Mouse (Mus musculus) bone marrow macrophage, adult 2 months (primary cell): ENCODE measurements around the gene Erc2. TPM values are rescaled to one million over a fixed set of nuclear protein-coding genes. Genes with fewer than 3 reads are reported as not detected.

ENCODE experiments used
- H3K27ac ChIP-seq: 2 replicates; pipeline ENCODE4 v1.5.1; 2012; ENCODE audit warnings: low read depth, low read length; ENCODE audit not compliant: insufficient read depth
- H3K4me1 ChIP-seq: 2 replicates; pipeline ENCODE4 v1.6.1; 2012; ENCODE audit warnings: low read length; ENCODE audit not compliant: control insufficient read depth, insufficient read depth
- H3K4me3 ChIP-seq: 2 replicates; pipeline ENCODE4 v1.5.1; 2012; ENCODE audit warnings: mild to moderate bottlenecking, low read length, moderate library complexity; ENCODE audit not compliant: insufficient read depth
- CTCF ChIP-seq: IDR thresholded peaks from 2 replicates; pipeline ENCODE4 v1.5.1; 2012; ENCODE audit warnings: low read depth, mild to moderate bottlenecking, low read length, moderate library complexity
- POLR2A ChIP-seq: IDR thresholded peaks from 2 replicates; pipeline ENCODE4 v1.6.1; 2012; ENCODE audit warnings: mild to moderate bottlenecking, low read depth, low read length, borderline replicate concordance
- polyA plus RNA-seq: library from polyadenylated mRNA; stranded (reverse); fragments of >200 nt; gene quantifications from 2 replicates; pipeline ENCODE4 v1.2.4, GENCODE M21; 2012; ENCODE audit not compliant: missing spikeins, insufficient read depth, insufficient read length

Erc2 gene
- polyA plus RNA-seq, 1 experiment: not detected

DNA sequence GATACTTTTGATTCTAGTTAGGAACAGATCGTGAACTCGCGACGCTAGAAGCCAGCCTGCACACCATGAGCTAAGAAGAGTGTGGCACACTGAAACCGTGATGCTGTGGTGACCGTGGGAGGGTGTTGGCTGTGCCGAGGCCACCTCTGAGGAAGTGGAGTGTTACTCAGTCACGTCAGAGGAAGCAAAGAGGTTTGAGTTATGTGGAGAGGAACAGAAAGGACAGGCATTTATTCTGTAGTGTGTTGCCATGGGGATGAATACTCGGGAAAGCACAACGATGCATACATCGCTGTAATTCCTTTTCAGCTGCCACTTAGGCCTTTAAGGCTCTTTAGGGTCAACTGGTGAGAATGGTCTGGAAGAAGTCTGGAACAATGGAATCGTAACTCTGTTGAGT lies 445.8 kb downstream of the Erc2 start:
- Histone ChIP-seq H3K4me3 (no peak overlapping the region), H3K4me1 (no peaks in the 10 kb centered on the region), H3K27ac (no peak overlapping the region)
- TF ChIP-seq POLR2A: no peak
- no peak for TF ChIP-seq CTCF

DNA sequence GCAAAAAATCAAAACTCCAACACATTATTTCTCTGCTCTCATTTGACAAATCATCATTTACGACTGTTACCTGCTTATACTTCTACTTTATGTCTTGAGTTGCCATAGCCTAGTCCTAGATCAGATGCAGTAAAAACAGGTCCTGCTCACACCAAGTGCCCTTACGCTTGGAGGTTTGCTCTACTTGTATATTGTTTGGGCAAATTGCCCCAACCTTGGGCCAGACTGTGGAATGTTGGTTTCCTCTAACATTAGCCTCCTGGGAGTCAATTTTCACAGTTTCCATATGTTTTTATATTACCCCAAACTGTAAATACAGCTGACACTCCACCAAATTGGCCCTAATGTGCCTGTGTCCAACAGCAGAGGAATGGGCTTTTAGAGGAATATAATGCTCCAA lies 447.6 kb downstream of the Erc2 start:
- TF ChIP-seq CTCF (no peak), POLR2A (no peak)

DNA sequence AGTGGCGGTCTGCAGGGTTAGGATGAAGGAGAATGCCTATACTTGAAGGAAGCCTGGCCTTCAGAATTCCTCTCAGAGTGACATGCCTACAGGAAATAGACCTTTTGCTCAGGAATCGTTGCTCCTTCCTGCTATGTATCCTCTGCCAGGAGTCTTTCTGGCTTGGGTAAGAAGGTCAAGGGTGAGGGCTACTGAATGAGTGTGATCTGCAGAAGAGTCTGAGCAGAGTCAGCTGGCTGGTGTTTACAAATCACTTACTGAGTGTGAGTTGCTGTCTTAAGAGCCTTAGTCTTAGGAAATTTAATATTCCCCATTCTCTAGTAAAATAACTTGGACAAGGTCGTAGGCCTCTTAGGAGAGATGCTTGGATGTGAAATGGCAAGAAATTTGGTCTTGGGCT lies 450.3 kb downstream of the Erc2 start:
- H3K4me1 ChIP-seq: no peaks in the 10 kb centered on the region
- no peak overlapping the region for H3K4me3 ChIP-seq
- TF ChIP-seq CTCF (no peak), POLR2A (no peak)
- H3K27ac ChIP-seq: no peak overlapping the region

More for the DNA sequence above, 447.6 kb downstream of the Erc2 start:
- H3K27ac ChIP-seq: no peak overlapping the region
- H3K4me1 ChIP-seq: no peaks in the 10 kb centered on the region
- H3K4me3 ChIP-seq: no peak overlapping the region

DNA sequence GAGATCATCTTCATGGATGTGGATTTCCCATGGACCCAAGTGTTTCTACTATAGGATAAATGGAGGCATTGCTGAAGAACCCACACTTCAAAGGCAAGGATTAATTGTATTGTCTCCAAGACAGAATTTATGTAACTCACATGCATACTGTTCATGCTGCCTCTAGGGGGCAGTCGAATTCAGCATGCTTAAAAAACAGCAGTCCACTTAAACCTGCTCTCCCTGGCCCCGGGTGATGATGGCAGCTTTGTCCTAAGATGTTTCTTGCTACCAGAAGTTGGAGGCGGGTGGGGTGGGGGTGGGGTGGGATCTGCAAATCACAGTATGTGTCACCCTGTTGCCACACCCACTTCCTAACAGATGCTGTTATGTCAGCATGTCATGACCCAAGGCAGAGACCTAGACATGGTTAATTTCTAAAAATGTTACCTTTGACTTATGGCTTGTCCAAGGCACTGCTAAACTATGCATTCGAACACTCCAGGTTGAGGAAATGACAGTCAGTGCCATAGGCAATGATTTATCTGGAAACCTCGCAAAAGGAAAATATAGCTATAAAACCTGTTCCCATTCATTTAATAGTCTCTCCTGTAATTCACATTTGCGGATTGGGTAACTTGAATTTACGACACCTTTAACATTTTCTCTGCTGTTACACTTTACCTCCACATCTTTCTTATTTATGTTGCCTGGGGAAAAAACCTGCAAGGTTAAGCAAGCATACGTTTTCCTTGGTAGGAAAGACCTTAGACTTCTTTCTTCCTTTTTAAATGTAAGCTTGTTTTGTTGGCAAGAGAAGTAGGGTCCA lies 467.6 kb downstream of the Erc2 start:
- TF ChIP-seq CTCF (no peak), POLR2A (no peak)
- Histone ChIP-seq H3K27ac (no peak overlapping the region), H3K4me1 (no peaks in the 10 kb centered on the region), H3K4me3 (no peak overlapping the region)

DNA sequence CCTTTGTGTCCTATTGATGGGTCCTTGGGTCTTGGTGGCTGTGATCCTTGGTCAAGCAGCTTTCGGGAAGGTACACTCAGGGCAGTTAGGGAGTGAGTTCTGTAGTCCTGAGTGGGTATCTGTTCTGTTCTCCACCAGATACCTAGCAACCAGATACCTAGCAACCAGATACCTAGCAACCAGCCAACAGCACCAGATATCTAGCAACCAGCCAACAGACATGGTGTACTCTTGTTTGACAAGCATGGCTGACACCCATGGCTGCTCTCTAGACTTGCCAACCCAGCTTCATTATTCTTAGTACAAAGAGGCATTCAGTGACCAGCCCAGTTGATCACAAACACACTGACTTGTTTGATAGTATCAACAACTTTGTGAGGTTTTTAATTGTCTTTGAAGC lies 469.1 kb downstream of the Erc2 start:
- Histone ChIP-seq H3K4me1 (no peaks in the 10 kb centered on the region), H3K27ac (no peak overlapping the region), H3K4me3 (no peak overlapping the region)
- no peak for TF ChIP-seq CTCF
- no peak for TF ChIP-seq POLR2A

DNA sequence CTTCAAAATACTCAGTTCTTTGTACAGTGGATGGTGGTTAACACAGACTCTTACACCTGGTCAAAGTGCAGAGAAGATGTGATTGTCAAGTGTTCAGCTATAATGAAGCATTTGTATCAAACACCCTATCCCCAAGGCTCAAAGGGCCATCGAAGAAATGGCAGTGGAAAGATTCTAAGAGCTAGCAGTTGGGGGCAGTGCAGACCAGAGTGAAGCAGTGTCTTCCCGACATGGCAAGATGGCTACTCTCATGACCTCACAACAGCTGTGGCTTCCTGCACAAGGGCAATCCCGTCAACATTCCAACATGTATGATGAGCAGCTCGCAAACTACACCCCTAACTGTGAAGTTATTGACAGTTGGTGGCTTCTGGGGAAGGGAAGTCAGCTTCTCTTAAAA lies 471.0 kb downstream of the Erc2 start:
- Histone ChIP-seq H3K4me1 (no peaks in the 10 kb centered on the region), H3K4me3 (no peak overlapping the region), H3K27ac (no peak overlapping the region)

DNA sequence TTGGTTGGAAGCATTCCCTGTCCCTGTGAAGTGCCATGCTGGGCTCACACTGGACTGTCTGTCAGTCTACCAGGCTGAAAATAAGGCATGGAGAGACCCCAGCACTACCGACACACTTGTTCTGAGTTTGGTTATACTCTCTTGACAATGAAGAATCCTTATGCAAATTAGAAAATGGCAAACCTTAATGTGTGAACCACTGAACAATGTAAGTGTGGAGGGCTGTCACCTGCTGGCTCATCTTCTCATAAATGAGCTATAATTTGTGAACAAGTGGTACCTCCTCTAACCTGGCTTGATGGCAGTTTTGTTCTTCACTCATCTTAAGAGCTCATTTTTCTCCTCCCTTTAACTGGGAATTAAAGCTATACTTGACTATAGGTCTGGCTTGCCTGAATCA lies 471.7 kb downstream of the Erc2 start:
- H3K27ac ChIP-seq: no peak overlapping the region
- H3K4me3 ChIP-seq: no peak overlapping the region
- H3K4me1 ChIP-seq: no peaks in the 10 kb centered on the region
- TF ChIP-seq POLR2A: no peak
- TF ChIP-seq CTCF: no peak

More for the DNA sequence above, 471.0 kb downstream of the Erc2 start:
- TF ChIP-seq CTCF (no peak), POLR2A (no peak)

DNA sequence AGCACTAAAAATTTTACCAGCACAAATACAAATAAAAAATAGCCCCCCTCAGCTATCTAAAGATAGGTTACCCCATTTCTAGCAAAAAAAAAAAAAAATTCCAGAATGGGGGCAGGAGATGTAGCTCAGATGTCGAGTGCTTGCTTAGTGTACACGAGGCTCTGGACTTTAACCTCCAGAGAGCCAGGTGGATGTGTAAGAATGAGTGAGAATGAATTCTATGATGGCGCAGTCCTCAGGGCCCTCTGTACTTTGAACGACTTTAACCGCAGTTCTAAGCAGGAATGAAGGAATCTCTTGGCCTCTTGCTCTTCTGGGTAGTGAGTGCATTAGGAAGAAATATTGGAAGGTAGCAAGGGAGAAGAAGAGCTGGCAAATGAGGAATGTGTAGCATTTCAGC lies 476.9 kb downstream of the Erc2 start:
- no peak for TF ChIP-seq POLR2A
- no peak for TF ChIP-seq CTCF
- H3K4me3 ChIP-seq: no peak overlapping the region
- no peak overlapping the region for H3K27ac ChIP-seq
- no peaks in the 10 kb centered on the region for H3K4me1 ChIP-seq

DNA sequence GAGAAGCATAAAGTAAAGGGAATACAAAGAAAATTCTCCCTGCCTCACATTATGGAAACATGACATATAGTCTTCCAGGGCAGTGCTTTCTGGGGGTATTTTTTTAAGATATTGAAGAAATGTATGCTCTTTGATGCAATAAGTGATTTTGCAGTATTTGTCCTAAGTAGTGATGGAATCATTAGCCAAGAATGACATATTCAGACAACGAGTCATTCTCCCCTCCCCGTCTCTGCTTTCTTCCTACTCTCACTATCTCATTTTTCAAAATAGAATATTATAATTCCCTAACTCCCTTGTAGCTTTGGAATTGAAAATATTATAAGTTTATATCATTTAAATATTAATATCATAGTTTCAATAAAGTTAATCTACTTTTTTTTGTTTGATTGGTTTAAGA lies 490.9 kb downstream of the Erc2 start:
- H3K27ac ChIP-seq: no peak overlapping the region
- no peak overlapping the region for H3K4me3 ChIP-seq
- H3K4me1 ChIP-seq: no peaks in the 10 kb centered on the region
- TF ChIP-seq POLR2A (no peak), CTCF (no peak)

DNA sequence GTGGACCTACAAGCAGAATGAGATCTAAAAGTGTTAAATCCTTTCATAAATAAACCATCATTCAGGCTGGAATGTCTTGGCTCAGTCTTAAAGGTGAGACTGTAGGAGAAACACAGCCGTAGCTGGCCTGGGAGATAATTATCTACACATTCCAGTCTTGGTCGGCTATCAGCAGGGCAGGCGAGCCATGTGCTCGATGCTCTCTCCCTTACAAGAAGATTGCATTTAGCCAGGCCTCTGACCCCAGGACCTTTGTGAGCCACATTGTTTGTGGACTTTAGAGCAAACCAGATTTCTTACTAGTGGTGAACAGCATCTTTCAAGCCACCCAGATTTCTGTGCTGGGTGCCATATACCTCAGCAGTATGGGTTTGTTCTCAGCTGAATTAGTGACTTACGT lies 498.6 kb downstream of the Erc2 start:
- Histone ChIP-seq H3K27ac (no peak overlapping the region), H3K4me1 (no peaks in the 10 kb centered on the region), H3K4me3 (no peak overlapping the region)
- no peak for TF ChIP-seq POLR2A
- no peak for TF ChIP-seq CTCF

DNA sequence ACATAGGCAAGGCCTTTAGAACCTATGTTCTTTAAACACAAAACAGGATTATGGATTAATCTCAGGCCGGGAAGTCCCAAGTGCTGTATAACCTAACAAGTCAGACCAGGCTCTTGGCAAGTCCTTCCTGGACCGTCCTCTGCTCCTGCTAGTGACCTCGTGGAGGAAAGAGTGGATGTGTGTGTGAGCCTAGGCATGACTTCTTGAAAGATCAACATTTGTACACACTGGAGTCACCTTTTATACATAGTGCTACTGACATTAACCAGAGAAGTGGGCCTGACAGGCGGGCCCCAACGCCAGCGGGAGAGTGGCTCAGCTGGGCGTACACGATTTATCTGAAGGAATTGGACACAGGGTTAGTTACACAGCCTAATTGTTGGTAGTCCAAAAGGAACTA lies 504.6 kb downstream of the Erc2 start:
- no peaks in the 10 kb centered on the region for H3K4me1 ChIP-seq
- no peak overlapping the region for H3K27ac ChIP-seq
- no peak overlapping the region for H3K4me3 ChIP-seq
- TF ChIP-seq POLR2A: no peak
- TF ChIP-seq CTCF: no peak
